Mouse (Mus musculus) forebrain, postnatal 0 days (tissue): ENCODE measurements around the gene Rnf220. TPM values are rescaled to one million over a fixed set of nuclear protein-coding genes. Genes with fewer than 3 reads are reported as not detected.

ENCODE experiments used
- ATAC-seq: fragments of 200-750 bp; cut with Nextera tagmentation; 2 replicates; pipeline ENCODE4 v1.8.0; 2017; ENCODE audit warnings: mild to moderate bottlenecking, moderate library complexity
- DNase-seq: peaks from one replicate; pipeline ENCODE4 v3.0.0-alpha.2; 2015
- H3K27ac ChIP-seq: fragments of 300-500 bp; sonication (generic); 2 replicates; pipeline ENCODE4 v1.5.1; 2014; ENCODE audit warnings: low read depth, mild to moderate bottlenecking, antibody characterized with exemption, low read length, moderate library complexity, mixed read lengths
- H3K27me3 ChIP-seq: fragments of 300-500 bp; sonication (generic); 2 replicates; pipeline ENCODE4 v1.6.1; 2014; ENCODE audit warnings: mild to moderate bottlenecking, low read length, mixed read lengths; ENCODE audit not compliant: insufficient read depth
- H3K36me3 ChIP-seq: fragments of 300-500 bp; sonication (generic); 2 replicates; pipeline ENCODE4 v1.6.1; 2014; ENCODE audit warnings: mild to moderate bottlenecking, moderate library complexity; ENCODE audit not compliant: insufficient read depth
- H3K4me1 ChIP-seq: fragments of 300-500 bp; sonication (generic); 2 replicates; pipeline ENCODE4 v1.6.1; 2014; ENCODE audit warnings: antibody characterized with exemption; ENCODE audit not compliant: insufficient read depth
- H3K4me2 ChIP-seq: fragments of 300-500 bp; sonication (generic); 2 replicates; pipeline ENCODE4 v1.6.1; 2014; ENCODE audit warnings: low read depth, mild to moderate bottlenecking, moderate library complexity
- H3K4me3 ChIP-seq: fragments of 300-500 bp; sonication (generic); 2 replicates; pipeline ENCODE4 v1.5.1; 2014; ENCODE audit warnings: low read depth, low read length, mixed read lengths
- H3K9ac ChIP-seq: fragments of 300-500 bp; sonication (generic); 2 replicates; pipeline ENCODE4 v1.6.1; 2014; ENCODE audit warnings: mild to moderate bottlenecking
- H3K9me3 ChIP-seq: fragments of 300-500 bp; sonication (generic); 2 replicates; pipeline ENCODE4 v1.6.1; 2016; ENCODE audit warnings: low read length
- CTCF ChIP-seq: sonication (generic); IDR thresholded peaks from 2 replicates; pipeline ENCODE4 v1.5.1; 2016; ENCODE audit warnings: antibody characterized with exemption, control low read depth, low read depth
- WGBS: fragments of 180-500 bp; shearing (Covaris S2); extraction: QIAGEN DNeasy Blood & Tissue Kit; methylation state at CpG from one replicate; pipeline ENCODE4 v1.1.7; 2014; 5-methylcytosine and 5-hydroxymethylcytosine counted together
- polyA plus RNA-seq: library from polyadenylated mRNA; unstranded; fragments of >200 nt; fragmentation: Nextera tagmentation; extraction: Ambion mirVana; gene quantifications from 2 replicates; pipeline ENCODE4 v1.2.1, GENCODE M21; 2015
- total RNA-seq: library from RNA; depleted of rRNA; stranded (reverse); fragments of >200 nt; gene quantifications from 2 replicates; pipeline ENCODE4 v1.2.3, GENCODE M21; 2014

Rnf220 gene
- total and polyA plus RNA-seq, 2 experiments from 2014 or later = 140 to 185 TPM

DNA sequence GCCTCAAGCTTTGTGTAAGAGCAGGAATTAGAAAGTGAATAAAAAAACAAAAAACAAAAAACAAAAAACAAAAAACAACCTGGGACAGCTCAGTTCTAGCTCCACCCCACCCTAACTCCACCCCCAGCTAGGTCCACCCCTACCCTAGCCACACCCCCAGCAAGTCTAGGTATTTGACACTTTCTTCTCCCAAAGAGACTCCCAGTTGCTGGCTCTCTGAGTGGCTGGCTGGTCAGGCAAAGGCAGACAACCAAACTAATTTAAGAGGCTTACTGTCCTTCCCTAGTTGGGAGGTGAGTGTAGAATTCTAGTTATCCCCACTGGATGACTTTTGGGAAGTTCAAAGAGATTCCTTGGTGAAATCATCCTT lies 22.9 kb downstream of the Rnf220 start:
- H3K9me3 ChIP-seq = no peaks in the 10 kb centered on the region
- ATAC-seq = no peak
- no peaks in the 10 kb centered on the region for H3K27me3 ChIP-seq
- H3K36me3 ChIP-seq = no peaks in the 10 kb centered on the region
- DNase-seq = no peak
- H3K4me2 ChIP-seq = no peak overlapping the region
- no peak overlapping the region for H3K9ac ChIP-seq
- H3K4me3 ChIP-seq = no peak overlapping the region
- no peaks in the 10 kb centered on the region for H3K4me1 ChIP-seq
- H3K27ac ChIP-seq = no peak overlapping the region
- TF ChIP-seq CTCF = no peak

DNA sequence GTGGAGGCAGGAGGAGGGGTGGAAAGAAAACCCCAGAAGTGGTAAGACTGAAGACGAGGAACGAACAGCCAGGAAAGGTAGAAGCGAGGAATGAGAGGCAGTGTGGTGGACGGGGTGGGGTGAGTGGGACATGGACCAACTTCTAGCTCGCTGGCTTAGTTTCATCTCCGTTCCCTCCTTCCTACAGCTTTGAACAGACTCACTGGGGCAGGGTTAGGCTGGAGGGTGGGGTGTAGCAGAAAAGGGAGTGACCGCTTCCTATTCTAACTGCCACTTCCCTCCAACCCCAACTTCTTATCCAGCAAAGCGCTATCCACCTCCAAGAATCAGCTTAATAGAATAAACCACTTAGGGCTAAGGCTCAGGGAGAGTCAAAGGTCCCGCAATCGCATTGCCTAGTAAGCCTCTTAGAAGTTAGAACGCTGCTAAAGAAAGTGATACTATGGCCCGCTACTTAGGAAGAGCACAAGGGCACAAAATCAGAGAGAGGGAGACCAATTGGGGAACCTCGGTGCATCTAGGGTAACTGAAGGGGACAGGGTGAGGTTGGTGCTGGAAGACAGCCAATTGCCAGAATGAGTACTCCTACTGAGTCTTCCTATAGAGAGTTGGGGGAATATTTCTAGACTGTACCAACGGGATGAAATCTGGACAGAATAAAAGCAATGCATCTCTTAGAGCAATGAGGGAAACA lies 23.4 kb downstream of the Rnf220 start:
- WGBS = 63% methylated on average over 14 of the region's 14 CpGs
- Histone ChIP-seq H3K4me2 (no peak overlapping the region), H3K4me1 (no peaks in the 10 kb centered on the region), H3K4me3 (no peak overlapping the region), H3K36me3 (no peaks in the 10 kb centered on the region), H3K27ac (no peak overlapping the region), H3K27me3 (no peaks in the 10 kb centered on the region), H3K9ac (no peak overlapping the region), H3K9me3 (no peaks in the 10 kb centered on the region)
- ATAC-seq = no peak
- no peak for TF ChIP-seq CTCF
- DNase-seq = no peak

DNA sequence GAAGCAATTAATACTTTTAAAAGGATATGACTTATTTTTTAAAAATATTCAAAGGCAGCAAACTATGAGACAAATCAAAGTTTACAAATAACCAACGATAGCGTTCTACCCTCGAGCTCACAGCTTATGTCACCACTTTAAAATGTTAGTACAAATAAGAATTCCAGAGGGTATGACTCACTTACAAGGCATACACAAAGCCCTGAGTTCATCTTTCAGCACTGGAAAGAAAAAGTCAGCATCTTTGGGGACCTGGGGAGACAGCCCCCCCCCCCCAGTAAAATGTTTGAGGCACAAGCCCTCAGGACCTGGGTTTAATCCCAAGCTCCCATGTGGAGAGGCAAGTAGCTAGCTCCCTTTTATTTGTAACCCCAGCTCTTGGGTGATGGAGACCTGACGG lies 27.4 kb downstream of the Rnf220 start:
- ATAC-seq = no peak
- DNase-seq = no peak
- no peaks in the 10 kb centered on the region for H3K9me3 ChIP-seq
- no peaks in the 10 kb centered on the region for H3K36me3 ChIP-seq
- no peak for TF ChIP-seq CTCF
- WGBS = 76% methylated on average over 4 of the region's 4 CpGs
- no peak overlapping the region for H3K27ac ChIP-seq
- H3K27me3 ChIP-seq = no peaks in the 10 kb centered on the region
- H3K4me2 ChIP-seq = no peak overlapping the region
- peaks cover 6% of the 10 kb centered on the region; the same call in 1 of the 2 replicates for H3K4me1 ChIP-seq
- H3K4me3 ChIP-seq = no peak overlapping the region
- H3K9ac ChIP-seq = no peak overlapping the region

GRCm38 (mm10) chr4:117467936-117468335 lies 28.9 kb downstream of the Rnf220 start:
- no peak for ATAC-seq
- peaks cover 6% of the 10 kb centered on the region; the same call in 1 of the 2 replicates for H3K4me1 ChIP-seq
- no peak overlapping the region for H3K27ac ChIP-seq
- 87% methylated on average over 7 of the region's 7 CpGs for WGBS
- no peak for DNase-seq
- H3K27me3 ChIP-seq = no peaks in the 10 kb centered on the region
- H3K9me3 ChIP-seq = no peaks in the 10 kb centered on the region
- no peak overlapping the region for H3K4me2 ChIP-seq
- H3K4me3 ChIP-seq = no peak overlapping the region
- H3K36me3 ChIP-seq = no peaks in the 10 kb centered on the region
- H3K9ac ChIP-seq = no peak overlapping the region
- no peak for TF ChIP-seq CTCF

DNA sequence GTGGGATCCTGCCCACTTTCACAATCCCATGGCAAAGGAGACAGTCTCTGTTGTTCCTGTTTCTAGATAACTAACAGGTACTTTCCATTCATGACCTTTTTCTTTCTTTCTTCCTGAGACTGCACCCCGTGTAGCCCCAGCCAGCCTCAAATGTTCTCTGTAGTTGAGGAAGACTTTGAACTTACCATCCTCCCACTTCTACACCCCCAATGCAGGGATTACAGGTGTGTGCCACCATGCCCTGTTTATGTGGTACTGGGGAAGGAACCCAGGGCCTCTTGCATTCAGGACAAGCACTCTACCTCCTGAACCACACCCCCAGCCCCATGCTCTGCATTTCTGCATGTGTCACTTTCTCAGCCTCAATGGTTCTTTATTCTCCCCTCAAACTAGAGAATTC lies 47.7 kb downstream of the Rnf220 start:
- no peaks in the 10 kb centered on the region for H3K4me1 ChIP-seq
- H3K27me3 ChIP-seq = no peaks in the 10 kb centered on the region
- ATAC-seq = no peak
- H3K4me2 ChIP-seq = no peak overlapping the region
- H3K4me3 ChIP-seq = no peak overlapping the region
- TF ChIP-seq CTCF = no peak
- no peak overlapping the region for H3K27ac ChIP-seq
- 83% methylated on average over 1 of the region's 1 CpGs for WGBS
- DNase-seq = no peak
- H3K9ac ChIP-seq = no peak overlapping the region
- no peaks in the 10 kb centered on the region for H3K9me3 ChIP-seq
- no peaks in the 10 kb centered on the region for H3K36me3 ChIP-seq

DNA sequence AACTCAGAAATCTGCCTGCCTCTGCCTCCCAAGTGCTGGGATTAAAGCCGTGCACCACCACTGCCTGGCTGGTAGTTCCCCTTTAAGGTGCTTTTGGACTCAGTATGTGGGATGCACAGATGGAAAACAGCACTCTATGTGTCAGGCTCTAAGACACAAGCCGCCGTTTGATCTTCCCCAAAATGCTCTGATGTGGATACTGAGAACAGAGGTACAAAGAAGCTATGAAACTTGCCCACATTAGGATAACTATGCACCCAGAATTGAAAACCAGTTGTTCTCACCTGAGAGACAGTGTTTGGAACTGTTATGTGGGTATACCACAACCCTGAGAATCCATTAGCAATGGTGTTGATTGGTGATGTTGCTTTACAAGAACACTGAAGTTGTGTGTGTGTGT lies 48.9 kb downstream of the Rnf220 start:
- no peaks in the 10 kb centered on the region for H3K4me1 ChIP-seq
- no peaks in the 10 kb centered on the region for H3K9me3 ChIP-seq
- TF ChIP-seq CTCF = no peak
- no peak overlapping the region for H3K27ac ChIP-seq
- no peak overlapping the region for H3K4me2 ChIP-seq
- no peak for ATAC-seq
- no peak overlapping the region for H3K4me3 ChIP-seq
- H3K36me3 ChIP-seq = no peaks in the 10 kb centered on the region
- WGBS = 91% methylated on average over 3 of the region's 3 CpGs
- H3K27me3 ChIP-seq = no peaks in the 10 kb centered on the region
- H3K9ac ChIP-seq = no peak overlapping the region
- DNase-seq = no peak

DNA sequence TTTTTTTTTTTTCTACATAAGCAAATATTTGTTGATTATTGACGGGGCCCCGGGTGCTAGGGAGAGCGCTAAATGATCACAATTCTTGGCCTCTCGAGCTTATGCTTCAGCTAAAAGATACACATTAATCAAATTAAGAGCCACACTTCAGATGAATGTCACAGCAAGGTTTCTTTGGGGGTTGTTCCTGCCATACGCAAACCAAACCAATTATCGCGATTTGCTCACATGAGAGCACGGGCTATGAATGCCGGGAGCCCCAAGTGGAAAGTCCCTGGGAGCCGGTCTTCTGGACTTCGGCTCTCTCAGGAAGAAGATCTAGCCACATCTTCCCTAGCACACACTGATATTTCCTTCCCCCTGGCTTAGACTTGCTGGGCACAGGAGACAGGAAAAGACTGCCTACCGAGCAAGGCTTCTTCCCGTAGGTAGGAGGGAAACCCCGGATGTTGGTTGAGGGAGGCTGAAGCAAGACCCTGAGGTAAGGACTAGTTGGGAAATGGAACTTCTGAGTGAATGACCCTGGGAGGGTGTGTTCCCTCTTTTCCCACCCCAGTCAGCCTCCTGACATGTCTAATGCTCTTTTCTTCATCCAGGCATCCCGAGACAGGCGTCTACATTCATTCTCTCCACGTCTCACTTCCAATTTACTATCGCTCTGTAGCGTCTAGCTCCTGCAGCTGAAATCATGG lies 51.2 kb downstream of the Rnf220 start:
- H3K36me3 ChIP-seq = no peaks in the 10 kb centered on the region
- no peak overlapping the region for H3K4me2 ChIP-seq
- no peak overlapping the region for H3K9ac ChIP-seq
- H3K27ac ChIP-seq = no peak overlapping the region
- H3K9me3 ChIP-seq = no peaks in the 10 kb centered on the region
- no peak for DNase-seq
- H3K4me3 ChIP-seq = no peak overlapping the region
- H3K4me1 ChIP-seq = no peaks in the 10 kb centered on the region
- TF ChIP-seq CTCF = no peak
- WGBS = 80% methylated on average over 19 of the region's 19 CpGs
- ATAC-seq = no peak
- no peaks in the 10 kb centered on the region for H3K27me3 ChIP-seq
